Mouse (Mus musculus): ENCODE measurements around the gene Elof1. TPM values are rescaled to one million over a fixed set of nuclear protein-coding genes. Genes with fewer than 3 reads are reported as not detected.

Elof1 gene
- total RNA-seq, 2 experiments from 2014 or later, result 56.3 to 132 TPM

DNA sequence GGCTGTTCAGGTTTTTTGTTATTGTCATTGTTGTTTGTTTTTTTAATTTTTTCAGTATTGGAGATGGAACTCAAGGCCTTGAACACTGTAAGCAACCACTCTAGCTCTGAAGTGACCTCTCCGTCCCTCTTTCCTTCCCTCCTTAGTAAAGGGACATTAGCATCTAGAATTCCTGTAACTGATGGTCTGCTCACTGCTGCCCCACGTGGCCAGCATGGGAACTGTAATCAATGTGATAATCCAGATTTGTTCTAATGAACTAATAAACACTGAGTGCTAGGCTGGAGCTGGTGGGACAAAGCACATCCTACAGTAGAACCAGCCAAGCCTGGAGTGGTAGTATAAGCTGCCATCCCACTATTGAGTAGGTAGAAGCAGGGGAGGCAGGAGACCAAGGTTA lies 21.5 kb upstream of the Elof1 start:
- ATAC-seq (replicated peaks; ENCODE audit: poor library complexity, severe bottlenecking), result peak; percentile 53; the same call in 1 of the 2 replicates

DNA sequence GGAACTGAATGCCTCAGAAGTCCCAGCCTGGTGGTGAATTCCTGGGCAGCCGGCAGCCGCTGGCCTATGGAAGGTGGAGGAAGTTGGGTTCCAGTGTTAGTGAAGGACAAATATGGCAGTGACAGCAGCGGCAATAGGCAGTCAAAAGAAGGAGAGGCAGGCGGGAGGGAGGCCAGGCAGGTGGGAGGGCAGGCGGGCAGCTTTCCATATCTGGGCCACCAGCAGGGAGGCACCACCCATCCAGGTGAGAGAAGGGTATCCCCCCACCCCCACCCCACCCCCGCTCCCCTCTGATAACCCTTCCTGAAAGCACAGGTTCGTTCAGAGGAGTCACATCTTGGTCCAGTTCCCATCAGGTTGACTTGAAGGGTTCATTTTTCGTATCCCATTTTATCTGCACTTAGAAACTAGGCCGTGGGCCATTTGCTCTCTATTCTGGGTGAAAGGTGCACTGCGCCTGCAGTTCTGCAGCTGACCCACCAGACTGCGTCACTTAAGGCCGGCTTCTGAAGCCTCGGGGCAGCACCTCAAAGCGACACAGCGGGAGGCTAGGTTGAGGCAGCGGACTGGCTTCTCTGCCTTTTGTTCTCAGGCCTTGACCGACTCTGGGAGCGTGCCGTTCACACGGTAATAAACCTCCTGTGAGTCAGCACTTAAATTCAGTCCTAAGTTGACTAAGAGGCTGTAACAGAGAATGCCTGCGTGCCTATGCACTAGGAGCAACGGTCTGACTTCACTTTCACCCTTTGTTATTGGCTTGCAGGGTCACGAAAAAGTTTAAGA lies 20.0 kb upstream of the Elof1 start:
- ATAC-seq (replicated peaks; ENCODE audit: poor library complexity, severe bottlenecking), result no peak

DNA sequence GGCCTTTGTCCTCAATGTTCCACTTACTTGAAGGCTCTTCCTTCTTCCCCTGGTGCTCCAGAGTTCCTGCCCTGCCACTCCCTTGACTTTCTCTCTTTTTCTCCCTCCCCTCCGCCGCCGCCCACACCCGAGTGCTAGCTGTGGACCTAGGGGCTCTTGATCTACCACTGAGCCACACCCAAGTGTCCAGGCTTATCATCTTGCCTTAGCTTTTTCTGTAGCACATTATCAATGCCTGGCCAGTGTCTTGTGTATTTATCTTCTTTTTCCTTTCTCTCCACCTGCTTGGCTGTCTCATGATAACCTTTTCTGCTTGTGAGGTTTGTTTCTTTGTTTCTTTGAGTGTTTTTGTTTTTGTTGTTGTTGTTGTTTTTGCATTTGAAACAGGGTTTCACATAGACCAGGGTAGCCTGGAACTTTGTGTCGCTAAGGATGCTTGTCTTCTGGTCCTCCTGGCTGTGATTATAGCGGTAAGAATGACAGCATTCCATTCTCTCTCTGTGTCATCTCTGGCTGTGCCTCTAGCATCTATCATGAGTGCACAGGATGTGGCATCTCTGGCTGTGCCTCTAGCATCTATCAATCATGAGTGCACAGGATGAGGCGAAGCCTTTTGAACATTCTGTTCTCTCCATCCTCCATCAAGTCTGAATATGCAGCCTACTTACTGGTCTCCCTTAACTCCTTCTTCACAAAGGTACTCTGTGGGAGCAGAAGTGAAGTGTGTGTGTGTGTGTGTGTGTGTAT lies 18.8 kb upstream of the Elof1 start, which contains the start of gene Acp5:
Acp5 (minus strand) TSS at position 68 of the 747 bp plus-strand sequence.
- ATAC-seq (replicated peaks; ENCODE audit: poor library complexity, severe bottlenecking), result no peak

DNA sequence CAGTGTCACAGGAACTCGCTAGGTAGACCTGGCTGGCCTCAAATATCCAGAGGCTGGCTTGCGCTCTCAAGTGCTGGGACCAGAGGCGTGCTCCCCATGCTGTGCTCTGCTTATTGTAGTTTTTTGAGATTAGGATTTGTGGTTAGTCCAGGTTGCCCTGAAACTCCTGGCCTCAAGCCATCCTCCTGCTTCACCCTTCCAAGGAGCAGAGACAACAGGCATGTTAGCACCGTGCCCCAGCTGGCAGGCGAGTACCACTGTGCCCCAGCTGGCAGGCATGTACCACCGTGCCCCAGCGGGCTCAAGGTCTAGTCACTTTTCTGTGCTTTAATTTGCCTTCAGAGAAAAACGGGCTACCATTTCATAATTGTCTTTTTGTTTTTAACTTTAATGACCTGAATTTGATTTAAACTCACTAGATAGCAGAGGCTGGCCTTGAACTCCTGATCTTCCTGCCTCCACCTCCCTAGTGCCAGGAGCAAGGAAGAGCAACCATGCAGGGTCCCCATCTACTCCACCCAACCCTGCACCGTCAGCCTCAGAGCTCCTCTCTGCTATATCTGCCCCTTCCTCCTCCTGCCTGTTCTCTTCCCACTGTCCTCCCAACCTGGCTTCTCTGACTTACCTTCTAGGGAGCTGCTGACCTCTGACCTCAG lies 18.1 kb upstream of the Elof1 start:
- ATAC-seq (replicated peaks; ENCODE audit: poor library complexity, severe bottlenecking), result no peak

GRCm38 (mm10) chr9:22134246-22134890 lies 17.4 kb upstream of the Elof1 start:
- ATAC-seq (replicated peaks; ENCODE audit: poor library complexity, severe bottlenecking), result no peak

DNA sequence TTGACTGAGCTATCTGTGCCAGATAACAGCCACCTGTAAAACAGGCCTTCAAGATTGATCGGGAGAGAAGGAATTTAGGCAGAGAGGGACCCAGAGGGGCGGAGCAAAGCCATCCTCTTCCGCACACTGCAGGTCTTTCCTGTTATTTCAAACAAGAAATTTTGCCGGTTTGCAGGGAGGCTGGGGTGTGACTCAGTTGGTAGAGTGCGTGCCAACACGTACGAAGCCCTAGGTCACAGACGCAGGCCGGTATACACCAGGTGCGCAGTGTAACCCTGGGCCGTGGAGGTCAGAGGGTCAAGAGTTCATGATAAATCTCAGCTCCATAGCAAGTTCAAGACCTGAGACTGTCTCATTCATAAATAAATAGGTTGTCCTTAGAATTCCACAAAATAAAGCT lies 15.2 kb upstream of the Elof1 start:
- ATAC-seq (replicated peaks; ENCODE audit: poor library complexity, severe bottlenecking), result no peak

DNA sequence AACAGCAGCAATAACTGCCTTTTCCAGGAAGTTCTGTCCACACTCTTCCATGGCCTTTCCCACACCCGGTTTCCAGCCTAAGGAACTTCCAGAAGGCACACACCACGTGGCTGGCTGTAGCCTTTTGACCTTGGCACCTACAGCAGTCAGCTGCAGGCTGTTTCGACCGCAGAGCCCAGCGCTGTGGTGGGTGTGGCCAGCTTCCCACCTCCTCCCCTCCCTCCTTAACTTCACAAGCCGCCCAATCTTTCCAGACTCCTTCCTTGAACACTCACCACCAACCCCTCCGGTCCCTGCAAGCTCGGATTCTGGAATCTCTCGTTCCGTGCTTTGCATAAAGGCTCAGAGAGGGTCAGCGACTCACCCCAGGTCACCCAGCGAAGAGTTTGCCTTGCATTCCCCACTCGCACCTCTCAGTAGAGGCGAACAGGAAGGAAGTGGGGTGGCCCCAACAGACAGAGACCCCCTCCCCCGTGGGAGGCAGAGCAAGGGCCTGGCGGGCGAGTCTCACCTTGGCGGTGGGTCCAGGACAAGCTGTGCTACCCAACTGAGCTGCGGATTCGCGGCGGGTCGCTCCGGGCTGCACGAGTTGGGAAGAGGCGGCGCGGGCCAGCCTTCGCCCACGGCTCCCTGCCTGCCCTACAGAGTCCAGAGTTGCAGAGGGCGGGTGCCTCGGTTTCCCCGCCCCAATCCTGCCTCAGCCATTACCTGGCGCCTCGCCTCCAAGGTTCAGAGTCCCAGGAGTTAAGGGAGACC lies 14.4 kb upstream of the Elof1 start:
- peak; percentile 81 for ATAC-seq (replicated peaks; ENCODE audit: poor library complexity, severe bottlenecking)

DNA sequence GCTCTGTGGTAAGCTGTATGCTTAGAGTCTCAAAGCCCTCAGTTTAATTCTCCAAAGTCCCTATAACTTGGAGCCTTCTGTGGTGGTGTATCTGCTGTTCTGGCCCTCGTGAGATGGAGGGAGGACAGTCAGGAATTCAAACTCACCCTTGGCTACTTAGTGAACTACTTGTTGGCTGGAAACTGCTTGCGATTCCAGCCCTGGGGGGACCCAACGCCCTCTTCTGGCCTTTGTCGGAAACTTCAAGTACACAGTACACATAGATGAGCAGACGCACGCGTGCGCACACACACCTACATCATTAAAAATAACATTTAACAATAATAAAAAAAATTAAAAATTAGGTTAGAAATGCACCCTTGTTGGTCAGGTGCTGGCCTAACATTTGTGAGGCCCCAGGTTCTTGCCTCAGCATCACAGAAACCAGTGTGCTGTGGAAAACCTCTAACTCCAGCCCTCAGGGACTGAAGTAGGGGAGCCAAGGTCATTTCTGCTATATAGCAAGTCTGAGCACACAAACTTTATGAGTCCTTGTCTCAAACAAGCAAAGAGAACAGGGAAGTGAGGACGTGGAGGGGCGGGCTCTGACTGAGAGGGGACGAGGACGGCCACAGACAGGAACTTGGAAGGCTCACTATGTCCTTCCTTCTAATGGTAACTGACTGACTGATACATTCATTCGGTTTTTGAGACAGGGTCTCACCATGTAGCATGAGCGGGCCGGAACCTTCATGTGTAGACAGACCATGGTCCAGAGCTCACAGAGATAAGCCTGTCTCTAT lies 8.5 kb upstream of the Elof1 start:
- peak; percentile 65 for ATAC-seq (replicated peaks; ENCODE audit: poor library complexity, severe bottlenecking)

GRCm38 (mm10) chr9:22124169-22124568 lies 7.2 kb upstream of the Elof1 start:
- no peak for ATAC-seq (replicated peaks; ENCODE audit: poor library complexity, severe bottlenecking)

- ATAC-seq (replicated peaks; ENCODE audit: poor library complexity, severe bottlenecking), result no peak; the same call in 1 of the 2 replicates
Observed at GRCm38 (mm10) chr9:22123069-22123609, 6.2 kb upstream of the Elof1 start.

GRCm38 (mm10) chr9:22122005-22122404 lies 5.0 kb upstream of the Elof1 start:
- ATAC-seq (replicated peaks; ENCODE audit: poor library complexity, severe bottlenecking), result peak; percentile 62

- ATAC-seq (replicated peaks; ENCODE audit: poor library complexity, severe bottlenecking), result no peak
Observed at GRCm38 (mm10) chr9:22121545-22121944, 4.6 kb upstream of the Elof1 start.

- peak; percentile 36 for ATAC-seq (replicated peaks; ENCODE audit: poor library complexity, severe bottlenecking)
Observed at GRCm38 (mm10) chr9:22119543-22119942, 2.6 kb upstream of the Elof1 start.

DNA sequence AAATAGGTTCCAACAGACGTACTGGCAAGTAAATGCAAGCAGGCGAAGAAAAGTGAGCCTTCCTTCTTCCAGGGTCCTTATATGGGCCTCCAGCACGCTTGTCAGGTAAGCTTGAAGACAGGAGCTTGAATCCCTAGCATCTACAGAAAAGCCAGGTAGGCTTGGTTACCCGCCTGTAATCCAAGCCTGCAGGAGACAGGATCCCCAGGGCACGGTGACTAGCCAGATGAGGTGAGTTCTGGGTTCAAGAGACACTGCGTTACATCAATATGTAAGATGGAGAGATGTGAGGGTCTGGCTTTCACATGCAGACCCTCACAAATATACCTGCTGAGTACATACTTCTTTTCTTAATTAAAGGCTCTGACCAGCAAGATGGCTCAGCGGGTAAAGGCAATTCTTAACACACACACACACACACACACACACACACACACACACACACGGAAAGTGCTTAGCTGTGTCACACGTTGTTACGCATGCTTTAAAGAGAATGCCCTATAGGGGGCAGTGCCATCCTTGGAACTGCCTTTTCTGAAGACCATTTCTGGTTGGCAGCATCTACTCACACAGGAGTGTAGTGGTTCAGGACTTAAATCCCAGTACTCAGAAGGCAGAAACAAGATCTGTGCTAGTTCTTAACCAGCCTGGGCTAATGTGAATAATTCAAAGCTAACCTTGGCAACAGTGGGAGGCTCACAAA lies 933 bp upstream of the Elof1 start:
- ATAC-seq (replicated peaks; ENCODE audit: poor library complexity, severe bottlenecking), result peak; percentile 35

- no peak for ATAC-seq (replicated peaks; ENCODE audit: poor library complexity, severe bottlenecking)
Observed at GRCm38 (mm10) chr9:22116086-22116485, 886 bp downstream of the Elof1 start.

DNA sequence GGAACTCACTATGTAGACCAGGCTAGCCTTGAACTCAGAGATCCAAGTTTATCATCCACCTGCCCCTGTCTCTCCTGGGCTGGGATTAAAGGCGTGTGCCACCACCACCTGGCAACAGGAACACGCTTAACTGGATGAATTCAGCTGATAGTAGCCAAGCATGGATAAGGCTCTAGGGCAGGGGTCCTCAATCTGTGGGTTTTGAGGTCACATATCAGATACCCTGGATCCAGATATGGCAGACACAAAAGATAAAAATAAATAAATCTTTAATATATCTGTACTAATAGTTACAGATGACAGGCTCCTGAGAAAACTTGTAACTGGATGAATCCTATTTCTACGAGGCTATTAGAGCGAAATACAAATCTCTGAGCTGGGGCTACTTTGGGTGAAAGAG lies 1.3 kb downstream of the Elof1 start:
- no peak for ATAC-seq (replicated peaks; ENCODE audit: poor library complexity, severe bottlenecking)

- no peak for ATAC-seq (replicated peaks; ENCODE audit: poor library complexity, severe bottlenecking)
Observed at GRCm38 (mm10) chr9:22108194-22108593, 8.8 kb downstream of the Elof1 start.

DNA sequence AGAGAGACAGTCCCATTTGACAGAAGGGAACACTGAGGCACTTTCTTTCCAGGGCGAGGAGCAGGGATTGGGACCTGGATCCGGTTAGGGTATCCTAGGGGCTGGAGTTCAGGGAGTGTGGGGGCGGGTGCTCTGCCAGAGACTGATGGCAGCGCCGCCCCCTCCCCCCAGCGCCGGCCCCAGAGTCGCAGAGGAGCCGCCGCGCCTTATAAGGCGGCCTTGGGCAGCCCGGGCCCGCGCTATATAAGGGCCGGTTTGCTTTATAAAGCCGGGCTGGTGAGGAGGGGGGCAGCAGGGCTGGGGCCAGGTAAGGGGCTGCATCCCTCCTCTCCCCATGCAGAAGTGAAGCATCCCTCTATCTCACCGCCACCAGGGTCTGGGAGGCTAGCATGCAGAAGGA lies 17.1 kb downstream of the Elof1 start:
- ATAC-seq (replicated peaks; ENCODE audit: poor library complexity, severe bottlenecking), result no peak

All from granulocyte monocyte progenitor cell, adult 5-6 weeks (primary cell).